Mouse (Mus musculus): ENCODE results near the gene Rabl6. TPM values are rescaled to one million over a fixed set of nuclear protein-coding genes. Genes with fewer than 3 reads are reported as not detected.

The Rabl6 gene
- total RNA-seq (2021), result 10 to 100 TPM; 39.5 to 41.0 TPM
- long read RNA-seq, experiment 1, transcript Rabl6-201 (15 exons, 3,230 nt), result major isoform, 40 of 55 reads
- long read RNA-seq, experiment 1, partial matches to known transcripts, result 12 of 55 reads
- long read RNA-seq, experiment 1, other reads (novel, unspliced or antisense), result 3 of 55 reads
- long read RNA-seq, experiment 2, transcript Rabl6-201 (15 exons, 3,230 nt), result major isoform, 44 of 71 reads
- long read RNA-seq, experiment 2, partial matches to known transcripts, result 20 of 71 reads
- long read RNA-seq, experiment 2, other reads (novel, unspliced or antisense), result 7 of 71 reads

- peak; percentile 90 for DNase-seq
Observed at GRCm38 (mm10) chr2:25607761-25608622, at the start of gene Rabl6. Rabl6 (minus strand) TSS chr2:25608521.

GRCm38 (mm10) chr2:25657652-25658051 lies 49.3 kb upstream of the Rabl6 start, which contains the start of gene Lcn5:
Lcn5 (plus strand) TSS chr2:25657952.
- no peak for DNase-seq
- intact Hi-C loops (cut with DNase I; ENCODE audit: low total_unique reads), result no loop called here

More at GRCm38 (mm10) chr2:25607761-25608622, at the start of gene Rabl6:
- intact Hi-C loops (cut with DNase I; ENCODE audit: low total_unique reads), result no loop called here

DNA sequence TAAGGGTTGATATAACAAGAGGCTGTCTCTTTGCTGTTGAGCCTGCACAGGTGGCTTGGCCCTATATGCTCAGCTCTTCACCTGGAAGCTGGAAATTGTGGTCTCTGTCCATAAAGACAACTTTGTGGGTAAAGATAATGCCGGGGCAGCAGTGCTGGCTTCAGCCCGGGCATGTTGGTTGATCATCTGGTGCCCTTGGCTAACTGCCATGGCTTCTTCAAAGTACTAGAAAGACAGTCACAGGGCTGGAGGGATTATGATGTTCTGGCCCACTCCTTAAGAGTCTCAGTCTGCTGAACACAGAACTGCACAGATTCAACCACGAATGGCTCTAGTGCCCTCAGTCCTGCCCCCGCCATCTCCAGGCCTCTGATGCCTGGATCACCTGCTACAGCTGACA lies 48.9 kb upstream of the Rabl6 start:
- DNase-seq, result no peak
- intact Hi-C loops (cut with DNase I; ENCODE audit: low total_unique reads), result no loop called here

- intact Hi-C loops (cut with DNase I; ENCODE audit: low total_unique reads), result no loop called here
- DNase-seq, result peak; percentile 38
Observed at GRCm38 (mm10) chr2:25656691-25657090, 48.4 kb upstream of the Rabl6 start.

DNA sequence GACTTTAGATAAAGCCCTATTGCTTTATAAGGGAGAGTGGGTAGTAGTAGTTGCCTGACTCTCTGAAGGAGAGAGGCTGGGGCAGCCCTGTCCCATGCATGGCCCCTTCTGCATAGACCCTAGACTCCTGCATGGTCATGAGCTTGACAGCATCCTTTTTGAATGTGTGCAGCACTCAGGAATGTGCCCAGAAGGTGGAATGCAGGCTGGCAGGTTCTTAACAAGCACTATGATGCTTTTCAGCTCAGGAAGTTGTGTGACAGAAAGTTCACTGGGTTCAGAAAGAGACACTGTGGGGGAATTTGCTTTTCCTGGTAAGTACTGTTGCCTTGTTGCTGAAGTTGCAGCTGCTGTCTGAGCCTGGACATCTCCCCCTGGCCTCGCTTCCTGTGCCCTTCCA lies 46.2 kb upstream of the Rabl6 start:
- intact Hi-C loops (cut with DNase I; ENCODE audit: low total_unique reads), result no loop called here
- no peak for DNase-seq

DNA sequence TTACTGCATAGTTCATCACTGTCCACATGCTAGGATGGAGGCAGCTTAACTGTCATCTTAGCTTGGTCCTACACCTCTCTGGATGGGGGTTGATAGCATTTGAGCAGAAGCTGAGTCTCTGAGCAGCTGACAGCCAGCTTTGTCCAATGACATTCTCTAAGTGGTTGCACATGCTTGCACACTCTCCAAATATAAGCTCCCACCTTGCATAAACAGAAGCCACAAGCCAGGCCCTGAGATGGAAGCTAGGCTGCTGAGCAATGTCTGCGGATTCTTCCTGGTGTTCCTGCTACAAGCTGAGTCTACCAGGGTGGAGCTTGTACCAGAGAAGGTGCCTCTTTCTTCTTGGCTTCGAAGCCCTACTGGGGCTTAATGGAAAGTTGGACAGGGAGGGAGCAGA lies 44.6 kb upstream of the Rabl6 start, which contains the start of gene Lcn8:
TSS of gene Lcn8 (plus strand) at position 219 of the 400 bp plus-strand sequence.
- DNase-seq, result no peak
- intact Hi-C loops (cut with DNase I; ENCODE audit: low total_unique reads), result no loop called here

GRCm38 (mm10) chr2:25639890-25640289 lies 31.6 kb upstream of the Rabl6 start:
- DNase-seq, result no peak
- intact Hi-C loops (cut with DNase I; ENCODE audit: low total_unique reads), result loop anchor here (10.0 kb wide), 1 partner anchor 55 kb away; no protein-coding TSS in a partner anchor

- no peak for DNase-seq
- intact Hi-C loops (cut with DNase I; ENCODE audit: low total_unique reads), result loop anchor here (10.0 kb wide), 1 partner anchor 61 kb away; no protein-coding TSS in a partner anchor
Observed at GRCm38 (mm10) chr2:25634046-25634445, 25.7 kb upstream of the Rabl6 start.

DNA sequence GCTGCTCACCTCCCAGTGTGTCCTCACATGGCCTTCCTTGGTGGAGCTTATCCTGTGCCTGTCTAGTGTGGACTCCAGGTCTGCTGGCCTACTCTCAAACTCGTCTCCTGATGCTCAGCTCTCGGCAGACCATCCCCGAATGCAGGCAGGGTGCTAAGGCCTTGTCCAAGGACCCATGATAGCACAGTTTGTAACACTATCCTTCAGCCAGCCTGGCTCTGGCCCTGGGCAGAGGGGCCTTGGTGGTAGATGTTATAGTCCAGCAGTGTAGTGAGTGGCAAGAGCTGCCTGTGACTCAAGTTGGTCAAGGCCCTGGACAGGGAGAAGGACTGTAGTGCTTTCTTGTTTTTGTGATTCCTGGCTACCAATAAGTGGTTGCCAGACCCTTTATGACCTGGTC lies 25.3 kb upstream of the Rabl6 start:
- intact Hi-C loops (cut with DNase I; ENCODE audit: low total_unique reads), result loop anchor here (10.0 kb wide), 1 partner anchor 61 kb away; no protein-coding TSS in a partner anchor
- no peak for DNase-seq

DNA sequence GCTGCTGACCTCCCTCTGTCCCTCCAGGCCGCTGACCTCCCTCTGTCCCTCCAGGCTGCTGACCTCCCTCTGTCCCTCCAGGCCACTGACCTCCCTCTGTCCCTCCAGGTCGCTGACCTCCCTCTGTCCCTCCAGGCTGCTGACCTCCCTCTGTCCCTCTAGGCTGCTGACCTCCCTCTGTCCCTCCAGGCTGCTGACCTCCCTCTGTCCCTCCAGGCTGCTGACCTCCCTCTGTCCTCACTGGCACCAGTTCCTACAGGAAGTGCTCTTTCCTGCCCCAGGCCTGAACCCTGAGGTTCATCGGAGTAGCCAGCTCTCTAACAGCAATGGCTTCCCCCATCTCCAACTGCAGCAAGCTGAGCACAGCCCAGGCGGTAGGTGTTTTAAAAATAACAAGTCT lies 20.4 kb upstream of the Rabl6 start:
- intact Hi-C loops (cut with DNase I; ENCODE audit: low total_unique reads), result no loop called here
- no peak for DNase-seq

GRCm38 (mm10) chr2:25627811-25628210 lies 19.5 kb upstream of the Rabl6 start, which contains the start of gene Fcna:
Fcna (minus strand) TSS chr2:25628030.
- intact Hi-C loops (cut with DNase I; ENCODE audit: low total_unique reads), result no loop called here

DNA sequence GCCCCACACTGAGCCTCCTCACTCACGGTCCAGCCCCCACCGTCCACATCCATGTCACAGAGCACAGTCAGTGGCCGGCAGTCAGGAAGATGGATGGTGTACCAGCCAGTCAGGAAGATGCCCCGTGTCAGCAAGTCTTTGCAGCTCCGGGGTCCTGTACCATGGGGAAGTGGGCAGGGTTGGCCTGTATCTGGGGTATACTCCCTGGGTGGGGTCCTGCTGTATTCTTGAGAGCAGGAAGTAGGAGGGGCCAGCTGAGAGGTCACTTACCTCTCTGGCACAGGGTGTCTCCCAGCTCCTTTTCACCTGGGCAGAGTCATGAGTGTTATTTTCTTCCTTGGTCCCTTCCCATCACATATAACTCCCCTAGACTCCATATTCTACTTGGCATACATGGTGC lies 17.7 kb upstream of the Rabl6 start:
- no peak for DNase-seq
- intact Hi-C loops (cut with DNase I; ENCODE audit: low total_unique reads), result no loop called here

More at GRCm38 (mm10) chr2:25627811-25628210, 19.5 kb upstream of the Rabl6 start, which contains the start of gene Fcna:
- DNase-seq, result no peak

DNA sequence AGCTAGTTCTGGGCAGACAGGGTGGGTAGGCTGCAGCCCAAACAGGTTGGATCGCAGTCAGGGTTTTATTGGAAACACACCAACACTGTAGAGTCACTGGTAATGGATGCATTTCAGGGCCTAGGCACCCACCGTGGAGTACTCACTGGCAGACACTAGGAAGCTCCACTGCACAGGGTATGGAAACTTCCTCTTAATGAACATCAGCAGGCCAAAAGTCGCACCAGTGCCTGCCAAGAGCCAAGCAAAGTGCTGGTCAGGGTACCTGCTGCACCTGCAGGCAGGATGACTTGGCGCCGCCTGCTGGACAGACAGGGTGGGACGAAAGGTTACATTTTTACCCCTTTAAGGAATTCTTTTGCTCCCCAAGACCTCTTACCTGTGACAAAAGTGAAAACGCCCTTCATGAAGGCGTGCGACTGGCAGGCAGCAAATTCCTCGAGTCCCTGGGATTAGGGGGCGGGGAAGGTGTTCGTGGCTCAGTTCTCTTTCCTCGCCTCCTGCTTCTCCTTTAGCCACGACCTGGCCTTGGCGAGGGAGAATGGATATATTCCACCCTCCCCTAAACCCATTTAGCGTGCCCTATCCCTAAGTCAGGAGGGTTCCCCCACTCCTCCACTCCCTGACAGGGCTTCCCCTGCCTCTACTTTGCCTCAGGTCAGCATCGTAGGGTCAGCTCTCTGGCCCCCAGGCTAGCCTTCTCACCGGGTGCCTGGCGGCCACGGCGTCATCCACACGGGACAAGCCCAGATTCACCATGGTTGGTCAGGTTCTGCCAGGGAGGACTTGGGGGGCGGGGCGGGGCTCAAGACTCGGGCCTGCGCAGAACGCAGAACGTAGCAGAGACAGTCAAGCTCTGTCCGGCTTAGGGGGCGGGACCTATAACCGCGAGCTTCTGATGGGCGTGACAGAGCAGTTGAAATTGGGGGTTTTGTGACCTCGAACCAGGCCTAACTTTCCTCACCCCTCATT lies 13.2 kb upstream of the Rabl6 start, which contains the start of gene Tmem141:
TSS of gene Tmem141 (minus strand) at position 777 of the 972 bp plus-strand sequence.
- intact Hi-C loops (cut with DNase I; ENCODE audit: low total_unique reads), result no loop called here
- peak; percentile 89 for DNase-seq

DNA sequence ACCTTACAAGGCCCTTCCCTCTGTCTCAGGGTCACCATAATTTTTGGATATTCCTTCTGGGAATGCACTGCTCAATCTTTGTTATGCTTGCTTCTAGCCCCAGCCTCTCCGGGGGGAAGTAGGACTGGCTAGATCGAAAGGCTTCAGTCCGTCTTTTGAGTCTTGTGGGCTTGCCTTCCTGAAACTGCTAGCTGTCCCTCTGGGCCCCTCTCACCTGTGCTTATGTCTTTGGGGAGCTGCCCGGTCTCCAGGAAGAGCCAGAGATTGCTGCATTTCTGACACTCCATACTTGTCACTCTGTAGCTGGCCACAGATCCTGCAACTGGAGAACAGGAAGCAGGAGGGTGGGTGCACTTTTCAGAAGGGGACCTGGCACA lies 12.5 kb upstream of the Rabl6 start:
- no peak for DNase-seq
- intact Hi-C loops (cut with DNase I; ENCODE audit: low total_unique reads), result no loop called here

DNA sequence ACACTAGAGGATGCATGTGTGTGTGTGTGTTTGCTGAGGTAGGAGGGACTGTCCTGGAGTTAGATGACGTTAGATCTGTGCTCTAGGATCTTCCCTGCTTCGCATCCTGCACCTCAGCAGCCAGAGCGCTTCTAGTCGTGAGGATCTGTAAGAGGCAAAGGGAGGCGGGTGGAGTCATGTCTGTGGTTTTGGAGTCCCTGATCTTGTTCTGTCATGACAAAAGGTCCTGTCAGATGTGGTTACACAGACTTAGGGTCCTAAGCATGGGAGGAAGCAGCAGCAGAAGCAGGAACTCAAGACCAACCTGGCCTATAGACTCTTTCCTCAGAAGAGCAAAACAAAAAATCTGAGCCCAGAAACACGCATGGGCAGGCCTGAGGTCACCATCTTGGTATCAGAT lies 12.1 kb upstream of the Rabl6 start:
- DNase-seq, result no peak
- intact Hi-C loops (cut with DNase I; ENCODE audit: low total_unique reads), result no loop called here

DNA sequence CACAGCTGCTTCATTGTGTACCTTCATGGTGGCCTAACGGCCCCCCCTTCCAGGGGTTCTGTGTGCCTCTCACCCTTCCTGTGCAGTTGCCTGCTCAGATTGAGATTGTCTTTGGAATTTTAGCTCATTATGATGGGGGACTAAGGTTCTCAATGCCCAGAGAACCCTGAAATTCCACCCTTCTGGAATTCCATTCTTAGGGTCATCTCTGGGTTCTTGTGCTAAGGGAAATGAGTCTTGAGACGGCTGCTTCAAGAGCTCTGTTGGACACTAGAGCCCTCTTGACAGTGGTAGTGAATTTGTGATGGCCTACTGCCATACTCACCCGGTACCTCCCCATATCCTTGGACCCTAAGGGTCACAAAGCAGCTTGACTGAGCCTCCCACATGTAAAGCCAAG lies 9.3 kb upstream of the Rabl6 start, which contains the start of gene Ccdc183:
TSS of gene Ccdc183 (minus strand) at position 101 of the 400 bp plus-strand sequence.
- DNase-seq, result no peak
- intact Hi-C loops (cut with DNase I; ENCODE audit: low total_unique reads), result no loop called here

- intact Hi-C loops (cut with DNase I; ENCODE audit: low total_unique reads), result no loop called here
Observed at GRCm38 (mm10) chr2:25616398-25616797, 8.1 kb upstream of the Rabl6 start.

GRCm38 (mm10) chr2:25608671-25609070 lies 350 bp upstream of the Rabl6 start:
- intact Hi-C loops (cut with DNase I; ENCODE audit: low total_unique reads), result no loop called here
- DNase-seq, result no peak

More at GRCm38 (mm10) chr2:25616398-25616797, 8.1 kb upstream of the Rabl6 start:
- no peak for DNase-seq

DNA sequence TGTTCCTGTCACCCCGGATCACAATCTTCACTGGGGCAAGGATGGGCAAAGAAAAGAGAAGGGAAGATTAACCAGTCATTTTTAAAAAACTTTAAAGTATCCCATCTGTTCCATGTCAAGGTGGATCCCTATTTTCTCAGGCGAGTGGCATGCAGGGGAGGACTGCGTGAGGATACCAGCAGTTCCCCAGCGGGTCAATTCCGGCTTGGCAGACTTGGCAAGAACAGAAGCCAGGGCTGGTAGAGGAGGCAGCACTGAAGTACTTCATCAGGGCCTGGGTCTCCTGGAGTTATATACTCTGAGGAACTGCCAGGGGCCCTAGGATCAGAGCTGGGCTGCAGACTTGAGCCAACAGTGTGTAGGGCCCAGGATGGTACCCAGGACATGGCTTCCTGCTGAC lies 5.8 kb downstream of the Rabl6 start:
- intact Hi-C loops (cut with DNase I; ENCODE audit: low total_unique reads), result no loop called here
- no peak for DNase-seq
